Mouse (Mus musculus): Measurements from ENCODE around the gene Sh2d7. TPM values are rescaled to one million over a fixed set of nuclear protein-coding genes. Genes with fewer than 3 reads are reported as not detected.
A peak's percentile ranks its signal among the peaks of the same experiment; 100 is the strongest.

Gene Sh2d7
- total RNA-seq (2014; rRNA removed) (not detected in 2 replicates), polyA plus RNA-seq (2015; fragmentation: Nextera tagmentation; extraction: Ambion mirVana) (0.09 TPM in 1 of 2 replicates, not detected in the other)

- DNase-seq (ENCODE audit: low spot score) (no peak), ATAC-seq (no peak)
- Histone ChIP-seq H3K4me2 (ENCODE audit: low read depth, low read length) (no peak within 1 kb of the TSS), H3K27ac (no peak within 1 kb of the TSS), H3K27me3 (ENCODE audit: insufficient read depth, low read length) (no peaks in the 10 kb centered on the region), H3K36me3 (ENCODE audit: insufficient read depth, low read length) (no peaks in the 10 kb centered on the region), H3K9ac (replicated peaks; ENCODE audit: low read length) (no peak within 1 kb of the TSS), H3K4me3 (ENCODE audit: low read length) (no peak within 1 kb of the TSS), H3K9me3 (ENCODE audit: low read length) (no peaks in the 10 kb centered on the region), H3K4me1 (ENCODE audit: insufficient read depth, low read length) (peaks cover 18% of the 10 kb centered on the region)
- 89% methylated on average over 14 of the region's 14 CpGs for WGBS
- TF ChIP-seq CTCF (IDR thresholded peaks at IDR 0.05; ENCODE audit: low read depth) = no peak
These were observed at the start of gene Sh2d7 for GRCm38 (mm10) chr9:54538684-54539083. Gene Sh2d7 (plus strand): TSS chr9:54538984.

GRCm38 (mm10) chr9:54489599-54489998 lies 49.2 kb upstream of the Sh2d7 start:
- TF ChIP-seq CTCF (IDR thresholded peaks at IDR 0.05; ENCODE audit: low read depth) = no peak
- no peaks in the 10 kb centered on the region for H3K27me3 ChIP-seq (ENCODE audit: insufficient read depth, low read length)
- DNase-seq (ENCODE audit: low spot score) (no peak), ATAC-seq (no peak)
- H3K36me3 ChIP-seq (ENCODE audit: insufficient read depth, low read length) = no peaks in the 10 kb centered on the region
- H3K4me3 ChIP-seq (ENCODE audit: low read length) = no peak overlapping the region
- WGBS = 90% methylated on average over 2 of the region's 2 CpGs
- H3K27ac ChIP-seq = no peak overlapping the region
- H3K9ac ChIP-seq (replicated peaks; ENCODE audit: low read length) = no peak overlapping the region
- H3K9me3 ChIP-seq (ENCODE audit: low read length) = no peaks in the 10 kb centered on the region
- no peaks in the 10 kb centered on the region for H3K4me1 ChIP-seq (ENCODE audit: insufficient read depth, low read length)
- no peak overlapping the region for H3K4me2 ChIP-seq (ENCODE audit: low read depth, low read length)

- no peak for TF ChIP-seq CTCF (IDR thresholded peaks at IDR 0.05; ENCODE audit: low read depth)
- H3K4me2 ChIP-seq (ENCODE audit: low read depth, low read length) = no peak overlapping the region
- no peaks in the 10 kb centered on the region for H3K27me3 ChIP-seq (ENCODE audit: insufficient read depth, low read length)
- H3K9me3 ChIP-seq (ENCODE audit: low read length) = no peaks in the 10 kb centered on the region
- no peaks in the 10 kb centered on the region for H3K4me1 ChIP-seq (ENCODE audit: insufficient read depth, low read length)
- no peak overlapping the region for H3K27ac ChIP-seq
- no peak overlapping the region for H3K4me3 ChIP-seq (ENCODE audit: low read length)
- no peak overlapping the region for H3K9ac ChIP-seq (replicated peaks; ENCODE audit: low read length)
- no peak for DNase-seq (ENCODE audit: low spot score)
- ATAC-seq = no peak
- H3K36me3 ChIP-seq (ENCODE audit: insufficient read depth, low read length) = no peaks in the 10 kb centered on the region
- 89% methylated on average over 2 of the region's 2 CpGs for whole genome bisulfite sequencing
These were observed 48.4 kb upstream of the Sh2d7 start for GRCm38 (mm10) chr9:54490431-54490830.

- peak overlapping the region; percentile 68 for H3K4me3 ChIP-seq (ENCODE audit: low read length)
- TF ChIP-seq CTCF (IDR thresholded peaks at IDR 0.05; ENCODE audit: low read depth) = no peak
- no peaks in the 10 kb centered on the region for H3K27me3 ChIP-seq (ENCODE audit: insufficient read depth, low read length)
- H3K4me2 ChIP-seq (ENCODE audit: low read depth, low read length) = peak overlapping the region; percentile 71
- H3K27ac ChIP-seq = no peak overlapping the region
- H3K9ac ChIP-seq (replicated peaks; ENCODE audit: low read length) = no peak overlapping the region
- H3K4me1 ChIP-seq (ENCODE audit: insufficient read depth, low read length) = 0 out of 2 replicates have a peak, but pooled peaks cover 6% of the 10 kb centered on the region
- DNase-seq (ENCODE audit: low spot score) (no peak), ATAC-seq (no peak)
- WGBS = 81% methylated on average over 6 of the region's 6 CpGs
- no peaks in the 10 kb centered on the region for H3K36me3 ChIP-seq (ENCODE audit: insufficient read depth, low read length)
- no peaks in the 10 kb centered on the region for H3K9me3 ChIP-seq (ENCODE audit: low read length)
These were observed 39.5 kb upstream of the Sh2d7 start for GRCm38 (mm10) chr9:54499291-54499690.

- DNase-seq (ENCODE audit: low spot score) = no peak
- Histone ChIP-seq H3K4me2 (ENCODE audit: low read depth, low read length) (peak overlapping the region; percentile 71), H3K27me3 (ENCODE audit: insufficient read depth, low read length) (no peaks in the 10 kb centered on the region), H3K27ac (no peak overlapping the region), H3K4me1 (ENCODE audit: insufficient read depth, low read length) (0 out of 2 replicates have a peak, but pooled peaks cover 6% of the 10 kb centered on the region), H3K9ac (replicated peaks; ENCODE audit: low read length) (no peak overlapping the region), H3K4me3 (ENCODE audit: low read length) (peak overlapping the region; percentile 68), H3K36me3 (ENCODE audit: insufficient read depth, low read length) (no peaks in the 10 kb centered on the region), H3K9me3 (ENCODE audit: low read length) (no peaks in the 10 kb centered on the region)
- ATAC-seq = no peak
- WGBS = 80% methylated on average over 3 of the region's 3 CpGs
- TF ChIP-seq CTCF (IDR thresholded peaks at IDR 0.05; ENCODE audit: low read depth) = no peak
These were observed 39.0 kb upstream of the Sh2d7 start for GRCm38 (mm10) chr9:54499791-54500190.

- Histone ChIP-seq H3K36me3 (ENCODE audit: insufficient read depth, low read length) (no peaks in the 10 kb centered on the region), H3K27me3 (ENCODE audit: insufficient read depth, low read length) (no peaks in the 10 kb centered on the region), H3K4me1 (ENCODE audit: insufficient read depth, low read length) (0 out of 2 replicates have a peak, but pooled peaks cover 6% of the 10 kb centered on the region), H3K4me2 (ENCODE audit: low read depth, low read length) (peak overlapping the region; percentile 71), H3K4me3 (ENCODE audit: low read length) (peak overlapping the region; percentile 68), H3K9me3 (ENCODE audit: low read length) (no peaks in the 10 kb centered on the region), H3K9ac (replicated peaks; ENCODE audit: low read length) (peak overlapping the region; percentile 92), H3K27ac (peak overlapping the region; percentile 90)
- WGBS = 2% methylated on average over 43 of the region's 43 CpGs
- DNase-seq (ENCODE audit: low spot score) (peak; percentile 55), ATAC-seq (peak; percentile 70)
- TF ChIP-seq CTCF (IDR thresholded peaks at IDR 0.05; ENCODE audit: low read depth) = no peak
These were observed 37.8 kb upstream of the Sh2d7 start for GRCm38 (mm10) chr9:54500832-54501452.

Measured in hindbrain, postnatal 0 days (tissue).